Mouse (Mus musculus): Measurements from ENCODE around the gene Umodl1.

Umodl1 gene

GRCm38 (mm10) chr17:30954340-30954739 is at the start of gene Umodl1:
TSS of gene Umodl1 (plus strand) at chr17:30954640.
- DNase-seq (ENCODE audit: inconsistent ontology term), result no peak

- no peak for DNase-seq (ENCODE audit: inconsistent ontology term)
Measured at GRCm38 (mm10) chr17:30907577-30907976, 46.9 kb upstream of the Umodl1 start.

GRCm38 (mm10) chr17:30910866-30911731 is 43.3 kb upstream of the Umodl1 start:
- peak; percentile 41 for DNase-seq (ENCODE audit: inconsistent ontology term)

GRCm38 (mm10) chr17:30911732-30912088 is 42.7 kb upstream of the Umodl1 start:
- no peak for DNase-seq (ENCODE audit: inconsistent ontology term)

GRCm38 (mm10) chr17:30912536-30912935 is 41.9 kb upstream of the Umodl1 start:
- DNase-seq (ENCODE audit: inconsistent ontology term), result no peak

- no peak for DNase-seq (ENCODE audit: inconsistent ontology term)
Measured at GRCm38 (mm10) chr17:30914264-30914663, 40.2 kb upstream of the Umodl1 start.

GRCm38 (mm10) chr17:30923566-30923965 is 30.9 kb upstream of the Umodl1 start:
- no peak for DNase-seq (ENCODE audit: inconsistent ontology term)

- DNase-seq (ENCODE audit: inconsistent ontology term), result no peak
Measured at GRCm38 (mm10) chr17:30930827-30931226, 23.6 kb upstream of the Umodl1 start.

- DNase-seq (ENCODE audit: inconsistent ontology term), result no peak
Measured at GRCm38 (mm10) chr17:30932836-30933235, 21.6 kb upstream of the Umodl1 start.

- no peak for DNase-seq (ENCODE audit: inconsistent ontology term)
Measured at GRCm38 (mm10) chr17:30935301-30935700, 19.1 kb upstream of the Umodl1 start.

GRCm38 (mm10) chr17:30938554-30938953 is 15.9 kb upstream of the Umodl1 start:
- peak; percentile 4 for DNase-seq (ENCODE audit: inconsistent ontology term)

GRCm38 (mm10) chr17:30948382-30948781 is 6.1 kb upstream of the Umodl1 start:
- DNase-seq (ENCODE audit: inconsistent ontology term), result no peak

- DNase-seq (ENCODE audit: inconsistent ontology term), result peak; percentile 25
Measured at GRCm38 (mm10) chr17:30950780-30951179, 3.7 kb upstream of the Umodl1 start.

- DNase-seq (ENCODE audit: inconsistent ontology term), result no peak
Measured at GRCm38 (mm10) chr17:30951600-30951999, 2.8 kb upstream of the Umodl1 start.

- DNase-seq (ENCODE audit: inconsistent ontology term), result no peak
Measured at GRCm38 (mm10) chr17:30961936-30962592, 7.6 kb downstream of the Umodl1 start.

GRCm38 (mm10) chr17:30962880-30963279 is 8.4 kb downstream of the Umodl1 start:
- DNase-seq (ENCODE audit: inconsistent ontology term), result peak; percentile 26

GRCm38 (mm10) chr17:30969983-30970382 is 15.5 kb downstream of the Umodl1 start:
- DNase-seq (ENCODE audit: inconsistent ontology term), result peak; percentile 19

- DNase-seq (ENCODE audit: inconsistent ontology term), result no peak
Measured at GRCm38 (mm10) chr17:30971877-30972276, 17.4 kb downstream of the Umodl1 start.

GRCm38 (mm10) chr17:30973332-30973731 is 18.9 kb downstream of the Umodl1 start:
- DNase-seq (ENCODE audit: inconsistent ontology term), result no peak

- DNase-seq (ENCODE audit: inconsistent ontology term), result peak; percentile 9
Measured at GRCm38 (mm10) chr17:30977290-30977689, 22.9 kb downstream of the Umodl1 start.

- DNase-seq (ENCODE audit: inconsistent ontology term), result no peak
Measured at GRCm38 (mm10) chr17:30978556-30978955, 24.1 kb downstream of the Umodl1 start.

GRCm38 (mm10) chr17:30983521-30983920 is 29.1 kb downstream of the Umodl1 start:
- DNase-seq (ENCODE audit: inconsistent ontology term), result no peak

GRCm38 (mm10) chr17:30990254-30990653 is 35.8 kb downstream of the Umodl1 start:
- no peak for DNase-seq (ENCODE audit: inconsistent ontology term)

Data from Muller cell, postnatal 12 days (primary cell).